Mouse (Mus musculus) midbrain, embryonic 10.5 days (tissue): ENCODE data around the gene Urb1. TPM values are rescaled to one million over a fixed set of nuclear protein-coding genes. Genes with fewer than 3 reads are reported as not detected.

ENCODE experiments used
- DNase-seq: peaks from one replicate; pipeline ENCODE4 v3.0.0-alpha.2; 2017; ENCODE audit warnings: low spot score
- H3K27ac ChIP-seq: fragments of 300-500 bp; sonication (generic); replicated peaks from 2 replicates; pipeline ENCODE4 v1.5.1; 2016; ENCODE audit warnings: mild to moderate bottlenecking
- H3K27me3 ChIP-seq: fragments of 300-500 bp; sonication (generic); 2 replicates; pipeline ENCODE4 v1.6.1; 2016; ENCODE audit warnings: low read depth, mild to moderate bottlenecking; ENCODE audit not compliant: poor library complexity, severe bottlenecking
- H3K36me3 ChIP-seq: fragments of 300-500 bp; sonication (generic); 2 replicates; pipeline ENCODE4 v1.6.1; 2016; ENCODE audit warnings: mild to moderate bottlenecking, moderate library complexity
- H3K4me1 ChIP-seq: fragments of 300-500 bp; sonication (generic); 2 replicates; pipeline ENCODE4 v1.6.1; 2016
- H3K4me3 ChIP-seq: fragments of 300-500 bp; sonication (generic); 2 replicates; pipeline ENCODE4 v1.5.1; 2016; ENCODE audit warnings: mild to moderate bottlenecking, moderate library complexity
- H3K9me3 ChIP-seq: fragments of 300-500 bp; sonication (generic); replicated peaks from 2 replicates; pipeline ENCODE4 v1.6.1; 2016; ENCODE audit warnings: mild to moderate bottlenecking
- WGBS: fragments of 180-500 bp; shearing (Covaris S2); methylation state at CpG from one replicate; pipeline ENCODE4 v1.1.7; 2016; 5-methylcytosine and 5-hydroxymethylcytosine counted together
- polyA plus RNA-seq: library from polyadenylated mRNA; unstranded; fragments of >200 nt; fragmentation: Nextera tagmentation; extraction: Ambion mirVana; gene quantifications from 2 replicates; pipeline ENCODE4 v1.2.1, GENCODE M21; 2016

Urb1 gene
- polyA plus RNA-seq, 1 experiment from 2014 or later: 10.7 TPM

GRCm38 (mm10) chr16:90785257-90785656 lies 25.0 kb downstream of the Urb1 start:
- WGBS: 95% methylated on average over 4 of the region's 4 CpGs
- DNase-seq: no peak
- Histone ChIP-seq H3K4me1 (0 out of 2 replicates have a peak, but pooled peaks cover under 1% of the 10 kb centered on the region), H3K36me3 (peaks cover 97% of the 10 kb centered on the region), H3K27me3 (no peaks in the 10 kb centered on the region), H3K4me3 (no peak overlapping the region), H3K9me3 (no peaks in the 10 kb centered on the region), H3K27ac (no peak overlapping the region)

GRCm38 (mm10) chr16:90783302-90783701 lies 26.9 kb downstream of the Urb1 start:
- peaks cover 97% of the 10 kb centered on the region for H3K36me3 ChIP-seq
- H3K27me3 ChIP-seq: no peaks in the 10 kb centered on the region
- H3K4me1 ChIP-seq: peaks cover 11% of the 10 kb centered on the region
- no peak overlapping the region for H3K27ac ChIP-seq
- H3K9me3 ChIP-seq: no peaks in the 10 kb centered on the region
- no peak overlapping the region for H3K4me3 ChIP-seq
- no peak for DNase-seq
- 93% methylated on average over 11 of the region's 11 CpGs for WGBS

DNA sequence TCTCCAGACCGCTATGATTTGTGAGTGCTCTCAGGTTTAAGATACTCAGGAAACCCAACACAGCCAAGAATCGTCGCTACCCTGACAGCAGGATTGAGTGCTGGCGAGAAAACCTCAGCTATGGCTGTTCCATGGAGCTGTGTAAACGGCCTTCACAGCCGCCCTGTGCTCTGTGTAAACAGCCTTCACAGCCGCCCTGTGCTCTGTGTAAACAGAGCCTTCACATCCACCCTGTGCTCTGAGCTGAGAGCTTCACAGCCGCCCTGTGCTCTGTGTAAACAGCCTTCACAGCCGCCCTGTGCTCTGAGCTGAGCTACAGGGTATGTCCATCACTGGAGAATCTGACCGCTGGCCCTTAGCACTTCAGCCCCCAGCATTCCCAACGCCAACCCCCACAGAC lies 30.4 kb downstream of the Urb1 start:
- Histone ChIP-seq H3K9me3 (no peaks in the 10 kb centered on the region), H3K36me3 (peaks cover 97% of the 10 kb centered on the region), H3K4me3 (no peak overlapping the region), H3K27me3 (no peaks in the 10 kb centered on the region), H3K4me1 (peaks cover 11% of the 10 kb centered on the region), H3K27ac (no peak overlapping the region)
- peak; percentile 19 for DNase-seq
- 65% methylated on average over 11 of the region's 11 CpGs for WGBS

GRCm38 (mm10) chr16:90775946-90776520 lies 34.2 kb downstream of the Urb1 start:
- Histone ChIP-seq H3K36me3 (peaks cover 100% of the 10 kb centered on the region), H3K4me3 (no peak overlapping the region), H3K9me3 (no peaks in the 10 kb centered on the region), H3K4me1 (peaks cover 11% of the 10 kb centered on the region), H3K27ac (no peak overlapping the region), H3K27me3 (no peaks in the 10 kb centered on the region)
- 87% methylated on average over 10 of the region's 10 CpGs for WGBS
- no peak for DNase-seq

- no peaks in the 10 kb centered on the region for H3K9me3 ChIP-seq
- peaks cover 7% of the 10 kb centered on the region for H3K4me1 ChIP-seq
- peaks cover 100% of the 10 kb centered on the region for H3K36me3 ChIP-seq
- 92% methylated on average over 6 of the region's 6 CpGs for WGBS
- no peaks in the 10 kb centered on the region for H3K27me3 ChIP-seq
- no peak overlapping the region for H3K4me3 ChIP-seq
- H3K27ac ChIP-seq: no peak overlapping the region
- no peak for DNase-seq
Measured at GRCm38 (mm10) chr16:90774646-90775045, 35.6 kb downstream of the Urb1 start.

DNA sequence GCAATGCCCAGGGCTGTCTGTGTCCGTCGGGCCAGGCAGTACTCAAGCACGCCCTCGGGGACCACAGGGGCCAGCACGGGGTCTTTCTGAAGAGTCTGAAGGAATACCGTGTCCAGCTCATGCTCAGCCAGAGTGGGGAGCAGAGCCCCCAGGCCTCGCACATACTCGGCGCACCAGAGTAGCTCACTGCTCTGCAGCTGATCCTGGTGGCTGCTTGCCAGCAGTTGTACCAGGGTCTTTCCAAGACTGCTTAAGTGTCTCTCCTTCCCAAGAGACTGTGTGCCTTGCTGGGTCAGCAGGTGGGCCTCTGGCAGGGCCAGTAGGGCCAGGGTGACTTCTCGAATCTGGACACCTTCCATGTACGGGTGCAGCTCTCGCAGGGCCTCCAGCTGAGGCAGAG lies 36.0 kb downstream of the Urb1 start:
- peaks cover 4% of the 10 kb centered on the region for H3K4me1 ChIP-seq
- peaks cover 100% of the 10 kb centered on the region for H3K36me3 ChIP-seq
- no peaks in the 10 kb centered on the region for H3K27me3 ChIP-seq
- no peak overlapping the region for H3K4me3 ChIP-seq
- WGBS: 96% methylated on average over 12 of the region's 12 CpGs
- no peak for DNase-seq
- H3K27ac ChIP-seq: no peak overlapping the region
- no peaks in the 10 kb centered on the region for H3K9me3 ChIP-seq

DNA sequence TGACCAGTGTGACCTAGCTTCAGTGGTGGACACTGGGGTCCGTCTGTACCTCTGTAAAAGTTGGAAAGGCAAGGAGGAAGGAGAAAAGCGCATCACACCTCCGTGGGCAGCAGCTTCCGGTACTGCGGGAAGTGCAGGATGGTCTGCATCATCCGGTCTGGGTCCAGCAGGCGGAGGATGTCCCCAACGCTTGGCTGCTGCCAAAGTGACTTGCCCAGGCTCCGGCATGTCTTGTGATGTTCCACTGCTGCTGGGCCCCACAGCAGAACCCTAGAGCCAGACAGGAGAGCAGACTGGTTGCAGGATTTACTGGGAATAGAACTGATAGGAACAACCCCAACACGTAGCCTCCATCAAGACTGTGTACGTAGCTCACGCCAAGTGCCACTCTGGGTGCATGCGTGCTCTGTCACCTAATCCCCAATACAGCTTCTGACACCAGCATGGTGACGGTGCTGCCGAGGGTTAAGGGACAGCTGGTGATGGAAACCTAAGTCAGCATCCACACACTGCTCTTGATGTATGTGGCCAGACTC lies 43.2 kb downstream of the Urb1 start:
- no peak for DNase-seq
- H3K9me3 ChIP-seq: no peaks in the 10 kb centered on the region
- WGBS: 95% methylated on average over 15 of the region's 15 CpGs
- peaks cover 95% of the 10 kb centered on the region for H3K36me3 ChIP-seq
- no peak overlapping the region for H3K4me3 ChIP-seq
- no peaks in the 10 kb centered on the region for H3K27me3 ChIP-seq
- no peak overlapping the region for H3K27ac ChIP-seq
- no peaks in the 10 kb centered on the region for H3K4me1 ChIP-seq

- no peaks in the 10 kb centered on the region for H3K4me1 ChIP-seq
- H3K27ac ChIP-seq: no peak overlapping the region
- no peak overlapping the region for H3K4me3 ChIP-seq
- no peaks in the 10 kb centered on the region for H3K9me3 ChIP-seq
- peaks cover 95% of the 10 kb centered on the region for H3K36me3 ChIP-seq
- DNase-seq: no peak
- H3K27me3 ChIP-seq: no peaks in the 10 kb centered on the region
- 92% methylated on average over 9 of the region's 9 CpGs for WGBS
Measured at GRCm38 (mm10) chr16:90765195-90765877, 44.9 kb downstream of the Urb1 start.

- Histone ChIP-seq H3K4me1 (no peaks in the 10 kb centered on the region), H3K36me3 (peaks cover 90% of the 10 kb centered on the region), H3K27me3 (no peaks in the 10 kb centered on the region), H3K9me3 (no peaks in the 10 kb centered on the region), H3K4me3 (no peak overlapping the region), H3K27ac (no peak overlapping the region)
- 87% methylated on average over 4 of the region's 4 CpGs for WGBS
- DNase-seq: no peak
Measured at GRCm38 (mm10) chr16:90760515-90760914, 49.7 kb downstream of the Urb1 start.

GRCm38 (mm10) chr16:90759335-90759734 lies 50.9 kb downstream of the Urb1 start:
- no peaks in the 10 kb centered on the region for H3K9me3 ChIP-seq
- peaks cover 94% of the 10 kb centered on the region for H3K36me3 ChIP-seq
- no peak overlapping the region for H3K27ac ChIP-seq
- no peaks in the 10 kb centered on the region for H3K4me1 ChIP-seq
- no peak overlapping the region for H3K4me3 ChIP-seq
- H3K27me3 ChIP-seq: no peaks in the 10 kb centered on the region
- WGBS: 83% methylated on average over 3 of the region's 3 CpGs
- no peak for DNase-seq

GRCm38 (mm10) chr16:90753386-90753941 lies 56.7 kb downstream of the Urb1 start:
- no peak for DNase-seq
- Histone ChIP-seq H3K27me3 (no peaks in the 10 kb centered on the region), H3K4me1 (peaks cover 7% of the 10 kb centered on the region), H3K27ac (no peak overlapping the region), H3K36me3 (peaks cover 77% of the 10 kb centered on the region), H3K4me3 (no peak overlapping the region), H3K9me3 (no peaks in the 10 kb centered on the region)
- 91% methylated on average over 13 of the region's 13 CpGs for WGBS

DNA sequence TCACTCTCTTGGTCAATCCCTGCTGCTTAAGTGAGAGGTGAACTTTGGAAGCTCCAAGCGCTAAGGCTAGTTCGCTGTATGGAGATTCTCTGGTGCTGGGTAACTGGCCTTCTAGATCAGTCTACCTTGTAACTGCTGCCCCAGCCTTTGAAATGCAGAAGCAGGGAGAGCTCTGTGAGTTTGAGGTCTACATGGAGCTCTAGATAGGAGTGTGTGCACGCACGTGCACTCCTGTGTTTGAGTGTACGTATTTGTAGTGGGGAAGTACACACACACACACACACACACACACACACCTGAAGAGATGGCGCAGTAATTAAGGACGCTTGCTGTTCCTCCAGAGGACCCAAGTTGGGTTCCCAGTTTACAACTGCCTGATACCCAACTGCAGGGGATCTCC lies 62.0 kb downstream of the Urb1 start:
- no peak overlapping the region for H3K27ac ChIP-seq
- DNase-seq: no peak
- 94% methylated on average over 7 of the region's 7 CpGs for WGBS

DNA sequence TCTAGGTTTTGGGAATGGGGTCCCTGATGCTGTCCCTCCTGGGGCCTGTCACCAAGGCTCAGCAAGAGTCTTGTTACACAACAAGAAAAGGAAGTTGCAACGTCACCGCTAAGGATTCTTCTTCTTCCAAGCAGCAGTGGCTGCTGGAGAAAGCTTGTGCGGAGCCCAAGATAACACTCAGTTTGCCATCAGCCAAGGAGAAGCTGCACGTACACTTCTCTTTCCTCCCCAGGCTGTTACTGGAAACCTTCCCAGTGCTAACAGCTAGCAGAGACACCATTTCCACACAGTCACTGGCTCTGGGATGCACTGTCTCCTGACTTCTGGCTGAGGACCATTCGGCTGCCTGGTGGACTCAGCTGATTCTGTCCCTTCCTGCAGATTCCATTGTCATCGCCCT lies 63.1 kb downstream of the Urb1 start:
- H3K4me1 ChIP-seq: peaks cover 7% of the 10 kb centered on the region
- DNase-seq: no peak
- no peak overlapping the region for H3K27ac ChIP-seq
- 89% methylated on average over 6 of the region's 6 CpGs for WGBS
- no peaks in the 10 kb centered on the region for H3K27me3 ChIP-seq
- H3K9me3 ChIP-seq: no peaks in the 10 kb centered on the region
- no peak overlapping the region for H3K4me3 ChIP-seq
- H3K36me3 ChIP-seq: peaks cover 20% of the 10 kb centered on the region

More for the DNA sequence above, 62.0 kb downstream of the Urb1 start:
- H3K36me3 ChIP-seq: peaks cover 31% of the 10 kb centered on the region
- no peaks in the 10 kb centered on the region for H3K27me3 ChIP-seq
- H3K4me3 ChIP-seq: no peak overlapping the region
- H3K4me1 ChIP-seq: peaks cover 7% of the 10 kb centered on the region
- H3K9me3 ChIP-seq: no peaks in the 10 kb centered on the region
